Mouse (Mus musculus): ENCODE data around the gene Ccdc149. TPM values are rescaled to one million over a fixed set of nuclear protein-coding genes. Genes with fewer than 3 reads are reported as not detected.

Gene Ccdc149
- total RNA-seq, 2 experiments from 2014 or later, result 61.5 to 66.2 TPM

Other genes with a start within 250 kb of the Ccdc149 start
- gene Sod3, start 107.7 kb downstream of the Ccdc149 start, total RNA-seq (2021), result 1 to 10 TPM; 4.8 to 5.7 TPM
- 10 to 100 TPM; 21.5 to 23.4 TPM for gene Lgi2, start 94.9 kb upstream of the Ccdc149 start, total RNA-seq (2021)
- 10 to 100 TPM; 10.1 to 10.6 TPM for gene Sepsecs, start 198.2 kb upstream of the Ccdc149 start, total RNA-seq (2021)